Mouse (Mus musculus) C2C12 (cell line): Measurements from ENCODE around the gene Rbbp6.

Source experiments
- CEBPB ChIP-seq: IDR thresholded peaks from one replicate; pipeline ENCODE4 v1.6.1; 2011; ENCODE audit warnings: low read depth, mild to moderate bottlenecking, control low read depth, moderate library complexity
- CTCF ChIP-seq: IDR thresholded peaks from one replicate; pipeline ENCODE4 v1.5.1; 2011; ENCODE audit not compliant: control insufficient read depth, insufficient read depth, insufficient read length
- USF1 ChIP-seq: IDR thresholded peaks from one replicate; pipeline ENCODE4 v1.6.1; 2011; ENCODE audit warnings: low read depth, mild to moderate bottlenecking, control low read depth, moderate library complexity

DNA sequence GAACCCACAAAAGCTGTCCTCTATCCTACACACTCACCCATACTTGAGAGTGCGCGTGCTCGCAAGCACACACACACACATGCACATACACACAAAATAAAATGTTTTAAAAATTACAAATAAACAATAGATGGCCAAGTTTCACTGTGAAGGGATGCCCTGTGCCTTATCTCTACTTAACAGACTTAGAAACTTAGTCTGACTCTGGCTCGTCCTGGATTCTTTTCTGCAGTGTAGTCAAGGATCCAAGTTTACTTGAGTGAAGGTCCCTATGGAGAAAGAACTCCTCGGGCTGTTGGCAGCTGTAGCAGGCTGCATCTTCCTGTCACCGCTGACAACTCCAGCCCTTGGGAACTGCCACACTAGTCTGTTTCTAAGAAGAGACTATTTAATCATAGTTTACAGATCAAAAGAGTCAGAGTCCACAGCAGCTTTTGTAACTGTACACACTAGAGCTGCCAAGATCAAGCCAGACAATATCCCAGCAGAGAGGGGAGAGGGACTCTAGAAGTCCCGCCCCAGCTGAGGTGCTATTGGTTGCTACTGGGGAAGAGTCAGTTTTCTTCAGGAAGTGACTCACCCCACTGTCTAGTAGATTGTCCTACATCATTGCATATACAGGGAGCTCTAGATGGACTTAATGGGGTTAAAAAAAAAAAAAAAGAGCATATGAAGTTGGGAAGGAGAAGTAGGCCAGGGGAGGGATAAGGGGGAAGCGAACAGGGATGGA, 10.1 kb upstream of the Rbbp6 start:
- TF ChIP-seq CTCF = no peak
- TF ChIP-seq CEBPB = no peak
- no peak for TF ChIP-seq USF1
